Mouse (Mus musculus) liver, embryonic 11.5 days (tissue): ENCODE measurements around the gene Scml4. TPM values are rescaled to one million over a fixed set of nuclear protein-coding genes. Genes with fewer than 3 reads are reported as not detected.

ENCODE experiments used
- ATAC-seq: fragments of 200-750 bp; cut with Nextera tagmentation; replicated peaks from 2 replicates; pipeline ENCODE4 v1.8.0; 2017; ENCODE audit warnings: moderate number of reproducible peaks, mild to moderate bottlenecking, moderate TSS enrichment, moderate library complexity; ENCODE audit not compliant: low FRiP score
- DNase-seq: peaks from one replicate; pipeline ENCODE4 v3.0.0-alpha.2; 2017; ENCODE audit warnings: low spot score
- H3K27ac ChIP-seq: fragments of 300-500 bp; sonication (generic); 2 replicates; pipeline ENCODE4 v1.5.1; 2014; ENCODE audit warnings: mild to moderate bottlenecking, low read depth, low read length, control low read depth
- H3K27me3 ChIP-seq: fragments of 300-500 bp; sonication (generic); replicated peaks from 2 replicates; pipeline ENCODE4 v1.6.1; 2014; ENCODE audit warnings: low read length, mixed read lengths; ENCODE audit not compliant: control insufficient read depth, insufficient read depth
- H3K36me3 ChIP-seq: fragments of 300-500 bp; sonication (generic); 2 replicates; pipeline ENCODE4 v1.6.1; 2014; ENCODE audit warnings: mild to moderate bottlenecking, low read length, moderate library complexity, mixed read lengths; ENCODE audit not compliant: control insufficient read depth, insufficient read depth
- H3K4me1 ChIP-seq: fragments of 300-500 bp; sonication (generic); replicated peaks from 2 replicates; pipeline ENCODE4 v1.6.1; 2014; ENCODE audit warnings: low read length, mixed read lengths; ENCODE audit not compliant: control insufficient read depth, insufficient read depth
- H3K4me2 ChIP-seq: fragments of 300-500 bp; sonication (generic); 2 replicates; pipeline ENCODE4 v1.6.1; 2014; ENCODE audit warnings: mild to moderate bottlenecking, control low read depth, moderate library complexity
- H3K4me3 ChIP-seq: fragments of 300-500 bp; sonication (generic); 2 replicates; pipeline ENCODE4 v1.5.1; 2014; ENCODE audit warnings: low read depth, low read length, control low read depth
- H3K9ac ChIP-seq: fragments of 300-500 bp; sonication (generic); 2 replicates; pipeline ENCODE4 v1.6.1; 2014; ENCODE audit warnings: low read depth, low read length, control low read depth
- H3K9me3 ChIP-seq: fragments of 300-500 bp; sonication (generic); 2 replicates; pipeline ENCODE4 v1.6.1; 2016; ENCODE audit warnings: low read length, inconsistent platforms, mixed read lengths; ENCODE audit not compliant: control insufficient read depth
- WGBS: fragments of 180-500 bp; shearing (Covaris S2); extraction: QIAGEN DNeasy Blood & Tissue Kit; methylation state at CpG from one replicate; pipeline ENCODE4 v1.1.7; 2014; 5-methylcytosine and 5-hydroxymethylcytosine counted together
- polyA plus RNA-seq: library from polyadenylated mRNA; unstranded; fragments of >200 nt; fragmentation: Nextera tagmentation; extraction: Ambion mirVana; gene quantifications from 2 replicates; pipeline ENCODE4 v1.2.1, GENCODE M21; 2014

Gene Scml4
- polyA plus RNA-seq, 1 experiment from 2014 or later: 0.40 TPM

- Histone ChIP-seq H3K27me3 (no peaks in the 10 kb centered on the region), H3K4me1 (no peaks in the 10 kb centered on the region), H3K4me2 (no peak overlapping the region), H3K9ac (no peak overlapping the region), H3K4me3 (no peak overlapping the region), H3K36me3 (no peaks in the 10 kb centered on the region), H3K9me3 (no peaks in the 10 kb centered on the region), H3K27ac (no peak overlapping the region)
- no peak for ATAC-seq
- DNase-seq: no peak
- WGBS: 57% methylated on average over 4 of the region's 4 CpGs
Observed at GRCm38 (mm10) chr10:42901361-42901760, 41.2 kb downstream of the Scml4 start.

- Histone ChIP-seq H3K4me3 (no peak overlapping the region), H3K36me3 (no peaks in the 10 kb centered on the region), H3K27me3 (no peaks in the 10 kb centered on the region), H3K27ac (no peak overlapping the region), H3K4me2 (no peak overlapping the region), H3K9ac (no peak overlapping the region), H3K4me1 (no peaks in the 10 kb centered on the region), H3K9me3 (no peaks in the 10 kb centered on the region)
- 64% methylated on average over 1 of the region's 1 CpGs for WGBS
- DNase-seq (no peak), ATAC-seq (no peak)
Observed at GRCm38 (mm10) chr10:42903054-42903453, 42.9 kb downstream of the Scml4 start.

DNA sequence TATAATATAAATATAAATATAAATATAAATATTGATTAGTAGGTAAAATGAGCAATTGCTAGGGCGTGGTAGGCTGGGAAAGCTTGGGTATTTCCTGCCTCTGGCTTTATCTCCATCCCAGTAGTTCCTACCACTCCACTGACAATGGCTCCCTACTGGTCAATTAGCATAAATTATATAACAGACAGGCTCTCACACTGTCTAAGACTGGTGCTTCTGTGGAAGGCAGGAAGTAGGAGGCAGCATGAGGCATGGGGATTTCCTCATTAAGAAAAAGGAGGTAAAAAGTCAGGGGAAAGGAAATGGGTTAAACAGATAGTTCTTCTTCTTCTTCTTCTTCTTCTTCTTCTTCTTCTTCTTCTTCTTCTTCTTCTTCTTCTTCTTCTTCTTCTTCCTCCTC lies 48.4 kb downstream of the Scml4 start:
- 62% methylated on average over 1 of the region's 1 CpGs for WGBS
- Histone ChIP-seq H3K9ac (no peak overlapping the region), H3K27me3 (no peaks in the 10 kb centered on the region), H3K9me3 (no peaks in the 10 kb centered on the region), H3K27ac (no peak overlapping the region), H3K4me3 (no peak overlapping the region), H3K36me3 (no peaks in the 10 kb centered on the region), H3K4me2 (no peak overlapping the region), H3K4me1 (no peaks in the 10 kb centered on the region; the same call in 1 of the 2 replicates)
- ATAC-seq: no peak
- DNase-seq: no peak

DNA sequence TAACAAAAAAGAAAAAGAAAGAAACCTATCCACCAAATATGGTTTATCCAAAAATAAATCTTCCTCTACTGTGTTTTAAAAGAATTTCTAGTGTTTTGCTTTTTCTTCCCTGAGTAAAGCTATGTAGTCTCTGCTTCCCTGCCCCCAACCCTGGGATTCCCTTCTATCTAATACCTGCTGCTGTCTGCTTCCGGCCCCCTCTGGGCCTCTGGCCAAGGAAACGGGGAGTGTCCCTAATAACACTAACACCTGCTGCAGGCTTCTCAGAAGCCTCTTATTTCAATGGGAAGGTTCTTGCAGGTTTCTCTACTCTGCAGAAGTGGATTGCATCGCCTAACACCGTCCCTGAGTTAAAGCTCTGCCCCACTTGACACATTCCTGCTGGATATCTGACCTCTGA lies 50.4 kb downstream of the Scml4 start:
- Histone ChIP-seq H3K4me1 (peaks cover 4% of the 10 kb centered on the region), H3K27me3 (no peaks in the 10 kb centered on the region), H3K4me2 (no peak overlapping the region), H3K9me3 (no peaks in the 10 kb centered on the region), H3K4me3 (no peak overlapping the region), H3K9ac (no peak overlapping the region), H3K27ac (no peak overlapping the region), H3K36me3 (no peaks in the 10 kb centered on the region)
- WGBS: 55% methylated on average over 4 of the region's 4 CpGs
- DNase-seq: no peak
- ATAC-seq: no peak

DNA sequence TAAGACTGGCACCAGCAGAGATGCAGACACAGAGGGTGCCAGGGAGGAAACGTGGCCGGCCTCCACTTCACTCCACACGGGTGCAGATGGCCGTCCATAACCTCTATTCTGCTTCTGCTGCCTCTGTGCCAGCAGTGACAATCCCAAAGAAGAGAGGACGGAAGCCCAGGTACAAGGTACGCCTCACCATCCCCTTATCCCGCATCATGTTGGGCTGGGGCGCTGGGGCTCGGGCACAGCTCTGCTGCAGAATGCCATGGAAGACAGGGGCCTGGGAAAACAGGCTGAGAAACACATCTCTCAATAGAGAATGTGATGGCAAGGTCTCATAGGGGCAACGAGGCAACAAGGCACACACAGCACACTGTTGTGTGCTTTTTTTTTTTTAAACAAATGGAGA lies 51.9 kb downstream of the Scml4 start:
- 83% methylated on average over 10 of the region's 10 CpGs for WGBS
- Histone ChIP-seq H3K9ac (no peak overlapping the region), H3K4me3 (no peak overlapping the region), H3K27me3 (no peaks in the 10 kb centered on the region), H3K4me1 (peaks cover 4% of the 10 kb centered on the region), H3K27ac (no peak overlapping the region), H3K36me3 (no peaks in the 10 kb centered on the region), H3K9me3 (no peaks in the 10 kb centered on the region), H3K4me2 (no peak overlapping the region)
- DNase-seq (no peak), ATAC-seq (no peak)

DNA sequence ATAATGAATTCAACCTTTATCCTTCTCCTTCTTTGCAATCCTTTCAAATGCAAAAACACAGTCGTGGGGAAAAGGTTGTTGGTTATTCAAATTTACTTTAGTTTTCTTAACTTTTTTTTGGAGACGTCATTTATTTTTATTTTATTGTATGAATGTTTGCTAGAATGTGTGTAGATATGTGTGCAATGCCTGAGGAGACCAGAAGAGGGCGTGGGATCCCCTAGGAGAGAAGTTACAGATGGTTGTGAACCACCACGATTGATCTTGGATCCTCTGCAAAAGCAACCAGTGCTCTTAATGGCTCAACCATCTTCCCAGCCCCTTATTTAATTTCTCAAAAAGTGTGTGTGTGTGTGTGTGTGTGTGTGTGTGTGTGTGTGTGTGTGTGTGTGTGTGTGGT lies 53.0 kb downstream of the Scml4 start:
- no peak overlapping the region for H3K4me2 ChIP-seq
- DNase-seq: no peak
- no peak overlapping the region for H3K9ac ChIP-seq
- H3K9me3 ChIP-seq: no peaks in the 10 kb centered on the region
- no peak for ATAC-seq
- H3K27me3 ChIP-seq: no peaks in the 10 kb centered on the region
- no peak overlapping the region for H3K4me3 ChIP-seq
- H3K36me3 ChIP-seq: no peaks in the 10 kb centered on the region
- 45% methylated on average over 4 of the region's 4 CpGs for WGBS
- H3K27ac ChIP-seq: no peak overlapping the region
- H3K4me1 ChIP-seq: peaks cover 4% of the 10 kb centered on the region

DNA sequence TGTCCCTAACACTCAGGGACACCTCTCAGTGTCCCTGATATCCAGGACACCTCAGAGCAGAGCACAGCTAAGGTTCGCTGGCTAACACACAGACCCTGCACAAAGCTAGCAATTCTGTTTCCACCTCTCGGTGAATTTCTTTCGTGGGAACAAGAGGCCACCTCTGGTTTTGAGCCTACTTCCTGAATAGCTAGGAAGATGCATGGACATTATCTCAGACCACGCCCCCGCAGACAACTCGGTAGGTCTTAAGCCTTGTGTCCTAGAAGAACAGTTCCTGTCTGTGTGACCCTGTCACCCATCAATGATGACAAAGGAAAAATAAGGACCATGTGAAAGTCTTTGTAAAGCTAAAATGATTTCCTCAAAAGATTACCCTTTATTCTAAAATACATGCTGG lies 54.0 kb downstream of the Scml4 start:
- WGBS: 40% methylated on average over 6 of the region's 6 CpGs
- H3K27me3 ChIP-seq: no peaks in the 10 kb centered on the region
- H3K4me3 ChIP-seq: no peak overlapping the region
- H3K36me3 ChIP-seq: no peaks in the 10 kb centered on the region
- no peak for DNase-seq
- H3K4me1 ChIP-seq: peaks cover 4% of the 10 kb centered on the region
- H3K4me2 ChIP-seq: no peak overlapping the region
- H3K27ac ChIP-seq: no peak overlapping the region
- no peak overlapping the region for H3K9ac ChIP-seq
- ATAC-seq: no peak
- H3K9me3 ChIP-seq: no peaks in the 10 kb centered on the region

DNA sequence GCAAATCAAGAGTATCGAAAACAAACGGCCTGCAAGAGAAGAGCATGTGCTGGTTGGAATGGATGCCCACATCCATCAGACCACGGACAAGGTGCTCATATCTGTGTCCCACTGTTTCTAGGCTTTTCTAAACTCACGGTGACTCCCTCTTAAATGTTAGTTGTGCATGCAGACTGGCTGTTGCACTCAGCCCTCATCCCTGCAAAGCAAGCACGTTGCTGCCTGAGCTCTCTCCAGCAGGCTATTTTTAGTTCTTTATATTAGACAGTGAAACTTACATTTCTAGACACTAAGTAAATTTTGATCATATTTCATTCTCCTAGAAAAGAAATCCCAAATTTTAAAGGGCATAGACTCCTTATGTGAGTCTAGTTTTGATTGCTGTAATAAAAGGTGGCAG lies 57.2 kb downstream of the Scml4 start:
- ATAC-seq: no peak
- H3K9me3 ChIP-seq: no peaks in the 10 kb centered on the region

DNA sequence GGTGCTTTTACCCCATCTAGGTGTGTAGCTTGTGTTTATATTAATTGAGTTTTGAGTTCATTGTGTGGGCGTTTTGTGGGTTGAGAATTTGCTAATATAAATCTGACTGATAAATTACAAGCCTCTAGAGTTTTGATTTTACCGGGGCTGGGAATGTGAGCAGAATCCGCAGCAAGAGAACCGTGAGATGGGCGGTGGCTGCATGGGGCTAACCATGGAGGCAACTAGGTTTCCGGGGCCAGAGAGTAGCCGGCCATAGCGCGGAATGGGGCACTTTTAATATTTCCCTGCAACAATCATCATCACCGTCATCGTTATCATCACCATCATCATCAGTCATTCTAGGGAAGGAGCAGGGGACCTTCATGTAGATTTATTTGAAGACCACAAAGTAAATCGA lies 59.6 kb downstream of the Scml4 start:
- Histone ChIP-seq H3K9ac (no peak overlapping the region), H3K9me3 (no peaks in the 10 kb centered on the region), H3K4me3 (no peak overlapping the region), H3K4me2 (no peak overlapping the region), H3K27me3 (no peaks in the 10 kb centered on the region), H3K27ac (no peak overlapping the region), H3K36me3 (no peaks in the 10 kb centered on the region), H3K4me1 (no peaks in the 10 kb centered on the region)
- no peak for ATAC-seq
- DNase-seq: no peak
- 87% methylated on average over 12 of the region's 12 CpGs for WGBS

More for the DNA sequence above, 57.2 kb downstream of the Scml4 start:
- Histone ChIP-seq H3K36me3 (no peaks in the 10 kb centered on the region), H3K27ac (no peak overlapping the region), H3K4me1 (peaks cover 4% of the 10 kb centered on the region), H3K4me3 (no peak overlapping the region), H3K27me3 (no peaks in the 10 kb centered on the region), H3K4me2 (no peak overlapping the region), H3K9ac (no peak overlapping the region)
- no peak for DNase-seq
- 78% methylated on average over 5 of the region's 5 CpGs for WGBS
